Mouse (Mus musculus): ENCODE data around the gene Kcnc1. TPM values are rescaled to one million over a fixed set of nuclear protein-coding genes. Genes with fewer than 3 reads are reported as not detected.

Gene Kcnc1
- polyA plus RNA-seq, 1 experiment from 2014 or later = 0.38 TPM

DNA sequence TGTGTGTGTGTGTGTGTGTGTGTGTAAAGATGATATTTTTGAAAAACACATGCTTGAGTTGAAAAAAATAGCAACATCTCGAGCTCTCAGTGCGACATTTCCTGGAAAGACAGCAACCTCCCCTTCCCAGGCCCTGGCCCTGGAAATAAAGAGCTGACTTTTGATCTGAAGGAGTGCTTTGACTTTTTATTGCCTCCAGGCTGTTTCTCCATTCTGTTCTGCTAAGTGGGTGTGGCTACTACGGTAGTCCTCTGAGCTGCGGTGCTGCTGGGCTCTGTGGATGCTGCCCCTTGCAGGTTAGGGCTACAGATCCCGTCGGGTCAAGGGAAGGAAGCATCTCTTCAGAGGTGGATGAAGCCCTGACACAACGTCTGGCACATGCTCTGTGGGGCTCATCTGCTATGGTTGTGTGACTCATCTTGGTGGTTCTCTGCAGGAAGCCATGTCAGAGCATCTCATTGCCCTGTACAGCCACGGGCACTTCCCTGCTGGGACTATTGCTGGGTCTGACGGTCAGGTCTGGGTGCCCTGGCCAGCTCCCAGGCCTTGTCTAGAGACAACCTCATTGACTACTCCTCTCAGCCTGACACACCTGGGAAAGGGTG lies 42.3 kb downstream of the Kcnc1 start:
- Histone ChIP-seq H3K27me3 (replicated peaks) (no peaks in the 10 kb centered on the region), H3K9me3 (no peaks in the 10 kb centered on the region), H3K4me1 (replicated peaks) (0 out of 2 replicates have a peak, but pooled peaks cover 2% of the 10 kb centered on the region), H3K36me3 (no peaks in the 10 kb centered on the region), H3K4me2 (replicated peaks) (no peak overlapping the region), H3K27ac (no peak overlapping the region), H3K4me3 (replicated peaks) (no peak overlapping the region), H3K9ac (no peak overlapping the region)
- 35% methylated on average over 9 of the region's 9 CpGs for WGBS
- peak; percentile 73 for ATAC-seq

DNA sequence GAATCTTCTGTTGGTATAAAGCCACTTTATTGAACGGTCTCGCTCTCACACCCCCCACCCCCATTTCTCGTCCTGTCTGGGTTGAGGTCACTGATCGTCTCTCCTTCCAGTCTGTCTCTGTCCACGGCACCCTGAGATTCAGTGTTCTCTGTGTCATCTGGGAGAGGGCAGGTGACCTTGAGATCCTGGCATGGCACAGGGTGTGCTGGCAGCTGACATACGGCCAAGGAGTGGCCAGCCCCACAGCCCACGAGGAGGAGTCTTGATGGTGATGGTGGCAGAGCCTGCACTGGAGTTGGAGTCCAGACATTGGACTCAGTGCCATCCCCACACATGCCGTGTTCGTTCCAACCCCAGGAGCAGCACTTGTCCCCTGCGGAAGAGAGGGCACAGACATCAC lies 46.9 kb downstream of the Kcnc1 start:
- Histone ChIP-seq H3K9me3 (no peaks in the 10 kb centered on the region), H3K4me3 (replicated peaks) (no peak overlapping the region), H3K36me3 (no peaks in the 10 kb centered on the region), H3K27ac (no peak overlapping the region), H3K9ac (no peak overlapping the region), H3K27me3 (replicated peaks) (no peaks in the 10 kb centered on the region), H3K4me2 (replicated peaks) (no peak overlapping the region), H3K4me1 (replicated peaks) (0 out of 2 replicates have a peak, but pooled peaks cover 2% of the 10 kb centered on the region)
- WGBS = 84% methylated on average over 10 of the region's 10 CpGs
- ATAC-seq = no peak

GRCm38 (mm10) chr7:46445896-46446295 lies 49.6 kb downstream of the Kcnc1 start:
- Histone ChIP-seq H3K27ac (no peak overlapping the region), H3K4me1 (replicated peaks) (no peaks in the 10 kb centered on the region), H3K27me3 (replicated peaks) (no peaks in the 10 kb centered on the region), H3K4me2 (replicated peaks) (no peak overlapping the region), H3K36me3 (no peaks in the 10 kb centered on the region), H3K9ac (no peak overlapping the region), H3K9me3 (no peaks in the 10 kb centered on the region), H3K4me3 (replicated peaks) (no peak overlapping the region)
- no peak for ATAC-seq
- WGBS = 72% methylated on average over 6 of the region's 6 CpGs

GRCm38 (mm10) chr7:46447473-46448165 lies 51.3 kb downstream of the Kcnc1 start:
- Histone ChIP-seq H3K27ac (no peak overlapping the region), H3K4me1 (replicated peaks) (no peaks in the 10 kb centered on the region), H3K4me2 (replicated peaks) (no peak overlapping the region), H3K36me3 (no peaks in the 10 kb centered on the region), H3K9ac (no peak overlapping the region), H3K4me3 (replicated peaks) (no peak overlapping the region), H3K9me3 (no peaks in the 10 kb centered on the region), H3K27me3 (replicated peaks) (no peaks in the 10 kb centered on the region)
- no peak for ATAC-seq
- 51% methylated on average over 9 of the region's 9 CpGs for WGBS

GRCm38 (mm10) chr7:46448922-46449645 lies 52.8 kb downstream of the Kcnc1 start:
- Histone ChIP-seq H3K9me3 (no peaks in the 10 kb centered on the region), H3K27ac (no peak overlapping the region), H3K4me1 (replicated peaks) (no peaks in the 10 kb centered on the region), H3K36me3 (no peaks in the 10 kb centered on the region), H3K4me3 (replicated peaks) (no peak overlapping the region), H3K4me2 (replicated peaks) (no peak overlapping the region), H3K27me3 (replicated peaks) (no peaks in the 10 kb centered on the region), H3K9ac (no peak overlapping the region)
- 53% methylated on average over 6 of the region's 6 CpGs for WGBS
- no peak for ATAC-seq

- no peaks in the 10 kb centered on the region for H3K36me3 ChIP-seq
- H3K27ac ChIP-seq = no peak overlapping the region
- 0 out of 2 replicates have a peak, but pooled peaks cover 1% of the 10 kb centered on the region for H3K4me1 ChIP-seq (replicated peaks)
- no peaks in the 10 kb centered on the region for H3K9me3 ChIP-seq
- no peak overlapping the region for H3K9ac ChIP-seq
- WGBS = 53% methylated on average over 10 of the region's 10 CpGs
- ATAC-seq = no peak
- no peak overlapping the region for H3K4me3 ChIP-seq (replicated peaks)
- H3K27me3 ChIP-seq (replicated peaks) = no peaks in the 10 kb centered on the region
- no peak overlapping the region for H3K4me2 ChIP-seq (replicated peaks)
These were observed 57.8 kb downstream of the Kcnc1 start for GRCm38 (mm10) chr7:46453930-46454679.

DNA sequence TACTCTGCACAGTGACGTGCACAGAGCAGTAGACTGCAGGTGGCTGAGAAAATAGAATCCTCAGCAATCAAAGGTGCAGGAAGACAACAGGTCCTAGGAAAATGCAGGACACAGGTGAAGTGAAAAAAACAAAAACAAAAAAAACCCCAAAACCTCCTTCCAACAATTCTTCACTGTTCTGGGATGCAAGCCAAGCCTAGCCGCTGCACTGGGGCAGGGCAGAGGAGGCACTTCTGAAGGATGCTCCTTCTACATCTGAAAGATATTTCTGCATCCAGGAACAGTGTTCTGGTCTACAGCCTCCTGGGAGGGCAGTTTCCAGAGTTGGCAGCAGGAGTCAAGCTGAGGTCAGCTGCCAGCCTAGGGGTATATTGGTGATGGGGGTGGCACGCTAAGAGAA lies 61.6 kb downstream of the Kcnc1 start:
- Histone ChIP-seq H3K9me3 (no peaks in the 10 kb centered on the region), H3K36me3 (no peaks in the 10 kb centered on the region), H3K4me2 (replicated peaks) (no peak overlapping the region), H3K27me3 (replicated peaks) (0 out of 2 replicates have a peak, but pooled peaks cover 3% of the 10 kb centered on the region), H3K27ac (no peak overlapping the region), H3K9ac (no peak overlapping the region), H3K4me1 (replicated peaks) (peaks cover 12% of the 10 kb centered on the region; the same call in 1 of the 2 replicates), H3K4me3 (replicated peaks) (no peak overlapping the region)
- ATAC-seq = no peak
- 70% methylated on average over 3 of the region's 3 CpGs for WGBS

GRCm38 (mm10) chr7:46459200-46459599 lies 62.9 kb downstream of the Kcnc1 start:
- Histone ChIP-seq H3K27me3 (replicated peaks) (0 out of 2 replicates have a peak, but pooled peaks cover 3% of the 10 kb centered on the region), H3K27ac (no peak overlapping the region), H3K4me2 (replicated peaks) (0 out of 2 replicates have a peak overlapping the region, but pooled peaks have one; percentile 14), H3K9ac (no peak overlapping the region), H3K36me3 (no peaks in the 10 kb centered on the region), H3K4me3 (replicated peaks) (no peak overlapping the region), H3K9me3 (no peaks in the 10 kb centered on the region), H3K4me1 (replicated peaks) (peaks cover 12% of the 10 kb centered on the region; the same call in 1 of the 2 replicates)
- WGBS = 61% methylated on average over 2 of the region's 2 CpGs
- ATAC-seq = 0 out of 2 replicates have a peak, but pooled peaks have one; percentile 3

DNA sequence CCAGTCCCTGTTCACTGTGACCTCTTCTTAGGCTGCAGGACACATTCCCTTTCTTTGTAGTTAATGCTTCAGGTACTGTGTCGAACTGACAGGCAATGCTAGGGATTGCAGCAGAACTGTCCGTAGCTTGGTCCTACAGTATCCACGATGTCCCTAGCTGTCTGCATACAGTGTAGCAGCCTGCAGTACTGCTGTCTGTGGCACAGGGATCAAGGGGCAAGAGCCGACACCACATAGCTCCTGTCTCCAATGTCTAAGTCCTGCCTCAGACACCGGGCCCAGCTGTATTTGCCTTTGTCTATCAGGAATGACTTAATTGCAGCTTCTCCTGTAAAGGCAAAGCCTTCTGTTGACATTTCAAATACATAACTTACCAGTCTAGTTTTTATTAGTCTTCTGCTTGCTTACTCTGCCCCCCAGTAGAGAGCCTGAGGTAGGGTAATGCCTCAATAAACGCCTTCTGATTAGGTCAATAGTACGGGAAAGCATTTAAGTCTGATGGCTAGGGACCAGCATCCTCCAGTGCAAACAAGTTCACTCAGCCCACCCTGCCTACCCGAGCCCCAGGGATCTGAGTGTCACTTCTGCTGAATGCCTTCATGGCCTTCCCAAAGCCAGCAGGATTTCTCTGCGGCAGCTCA lies 63.4 kb downstream of the Kcnc1 start:
- H3K9me3 ChIP-seq = no peaks in the 10 kb centered on the region
- ATAC-seq = peak; percentile 91
- 0 out of 2 replicates have a peak, but pooled peaks cover 3% of the 10 kb centered on the region for H3K27me3 ChIP-seq (replicated peaks)
- H3K36me3 ChIP-seq = no peaks in the 10 kb centered on the region
- H3K4me3 ChIP-seq (replicated peaks) = no peak overlapping the region
- WGBS = 57% methylated on average over 9 of the region's 9 CpGs
- 0 out of 2 replicates have a peak overlapping the region, but pooled peaks have one; percentile 14 for H3K4me2 ChIP-seq (replicated peaks)
- H3K4me1 ChIP-seq (replicated peaks) = peaks cover 12% of the 10 kb centered on the region; the same call in 1 of the 2 replicates
- no peak overlapping the region for H3K9ac ChIP-seq
- no peak overlapping the region for H3K27ac ChIP-seq

- Histone ChIP-seq H3K9me3 (no peaks in the 10 kb centered on the region), H3K4me3 (replicated peaks) (no peak overlapping the region), H3K4me2 (replicated peaks) (no peak overlapping the region), H3K27ac (no peak overlapping the region), H3K36me3 (no peaks in the 10 kb centered on the region), H3K4me1 (replicated peaks) (peaks cover 12% of the 10 kb centered on the region; the same call in 1 of the 2 replicates), H3K27me3 (replicated peaks) (0 out of 2 replicates have a peak, but pooled peaks cover 3% of the 10 kb centered on the region), H3K9ac (no peak overlapping the region)
- no peak for ATAC-seq
- WGBS = 72% methylated on average over 8 of the region's 8 CpGs
These were observed 66.0 kb downstream of the Kcnc1 start for GRCm38 (mm10) chr7:46462287-46462686.

GRCm38 (mm10) chr7:46463136-46463535 lies 66.8 kb downstream of the Kcnc1 start:
- H3K4me3 ChIP-seq (replicated peaks) = no peak overlapping the region
- 74% methylated on average over 8 of the region's 8 CpGs for WGBS
- peaks cover 12% of the 10 kb centered on the region; the same call in 1 of the 2 replicates for H3K4me1 ChIP-seq (replicated peaks)
- no peak for ATAC-seq
- H3K4me2 ChIP-seq (replicated peaks) = no peak overlapping the region
- no peak overlapping the region for H3K9ac ChIP-seq
- H3K36me3 ChIP-seq = no peaks in the 10 kb centered on the region
- H3K27me3 ChIP-seq (replicated peaks) = 0 out of 2 replicates have a peak, but pooled peaks cover 3% of the 10 kb centered on the region
- no peaks in the 10 kb centered on the region for H3K9me3 ChIP-seq
- no peak overlapping the region for H3K27ac ChIP-seq
